Comparison of ENCODE assay signal across 8 mouse cellular contexts in the genomic region with DNA sequence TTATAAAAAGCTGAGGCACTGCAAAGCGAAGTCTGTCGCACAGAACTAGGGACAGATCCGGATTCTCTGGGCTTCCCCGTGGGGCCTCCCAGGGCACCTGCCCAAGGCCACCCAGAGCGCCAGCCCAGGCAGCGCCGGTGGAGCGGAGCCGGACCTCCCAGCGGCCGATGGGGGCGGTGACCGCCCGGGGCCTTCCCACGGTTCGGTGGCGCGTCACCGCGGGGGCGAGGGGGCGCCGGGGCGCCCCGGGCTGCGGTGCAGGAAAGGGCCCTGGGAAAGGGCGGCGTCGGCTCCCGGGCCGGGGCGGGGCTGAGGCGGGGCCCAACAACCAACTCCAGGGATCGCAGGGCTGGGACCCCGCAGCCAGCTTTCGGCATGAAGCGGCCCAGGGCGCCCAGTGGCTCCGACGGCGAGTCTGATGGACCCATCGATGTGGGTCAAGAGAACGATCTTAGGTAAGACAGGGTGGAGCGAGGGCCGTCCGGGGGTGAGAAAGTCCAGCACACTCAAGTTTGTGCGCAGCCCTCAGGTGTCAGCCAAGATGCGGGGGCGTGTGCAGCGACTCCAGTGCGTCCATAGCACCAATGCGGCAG. TPM values are rescaled to one million over a fixed set of nuclear protein-coding genes. Genes with fewer than 3 reads are reported as not detected.
DNase-seq lines count a peak whose midpoint lies in the region; ATAC-seq and TF ChIP-seq lines count a peak whose summit lies in the region.

TSS of gene Heyl (plus strand) at position 65 of the 593 bp plus-strand sequence.

- no peak within 1 kb of the TSS for H3K27ac ChIP-seq in embryonic facial prominence, embryonic 11.5 days (replicated peaks; ENCODE audit: low read depth, low read length)
- H3K27ac ChIP-seq in heart, embryonic 12.5 days (ENCODE audit: poor library complexity, severe bottlenecking), result no peak within 1 kb of the TSS
- H3K27ac ChIP-seq in lung, embryonic 16.5 days (ENCODE audit: low read length), result no peak within 1 kb of the TSS; the same call in 1 of the 2 replicates
- no peak within 1 kb of the TSS for H3K27ac ChIP-seq in small intestine, adult 2 months (ENCODE audit: insufficient read depth, low read depth, low read length)

- POLR2A ChIA-PET in Patski (lab: Charles Lee), result no interaction called here

- peak within 1 kb of the TSS; percentile 40; the same call in 1 of the 2 replicates for H3K9ac ChIP-seq in embryonic facial prominence, embryonic 11.5 days (replicated peaks; ENCODE audit: low read length)
- peak within 1 kb of the TSS; percentile 77 for H3K9ac ChIP-seq in heart, embryonic 12.5 days
- peak within 1 kb of the TSS; percentile 64 for H3K9ac ChIP-seq in lung, embryonic 16.5 days (ENCODE audit: low read length)

- H3K4me2 ChIP-seq in embryonic facial prominence, embryonic 11.5 days (ENCODE audit: low read depth, low read length), result peak within 1 kb of the TSS; percentile 82
- peak within 1 kb of the TSS; percentile 97 for H3K4me2 ChIP-seq in heart, embryonic 12.5 days
- peak within 1 kb of the TSS; percentile 82 for H3K4me2 ChIP-seq in lung, embryonic 16.5 days (ENCODE audit: low read depth, low read length)

- 3% methylated on average over 52 of the region's 52 CpGs for WGBS in embryonic facial prominence, embryonic 11.5 days
- WGBS in heart, embryonic 12.5 days, result 3% methylated on average over 49 of the region's 52 CpGs
- WGBS in lung, embryonic 16.5 days, result 2% methylated on average over 49 of the region's 52 CpGs
- WGBS in small intestine, adult 2 months, result 3% methylated on average over 52 of the region's 52 CpGs

- no peaks in the 10 kb centered on the region for H3K9me3 ChIP-seq in embryonic facial prominence, embryonic 11.5 days (replicated peaks; ENCODE audit: control insufficient read depth, low read length)
- H3K9me3 ChIP-seq in heart, embryonic 12.5 days (replicated peaks), result no peaks in the 10 kb centered on the region
- no peaks in the 10 kb centered on the region for H3K9me3 ChIP-seq in lung, embryonic 16.5 days (ENCODE audit: control insufficient read depth, low read length)

- H3K4me3 ChIP-seq in embryonic facial prominence, embryonic 11.5 days (ENCODE audit: low read depth, low read length), result peak within 1 kb of the TSS; percentile 34
- peak within 1 kb of the TSS; percentile 61 for H3K4me3 ChIP-seq in heart, embryonic 12.5 days
- H3K4me3 ChIP-seq in lung, embryonic 16.5 days (ENCODE audit: low read length), result peak within 1 kb of the TSS; percentile 52
- H3K4me3 ChIP-seq in small intestine, adult 2 months (ENCODE audit: low read depth, low read length), result peak within 1 kb of the TSS; percentile 52

- no peaks in the 10 kb centered on the region for H3K36me3 ChIP-seq in embryonic facial prominence, embryonic 11.5 days (replicated peaks; ENCODE audit: control insufficient read depth, insufficient read depth, low read depth, low read length)
- no peaks in the 10 kb centered on the region for H3K36me3 ChIP-seq in heart, embryonic 12.5 days
- H3K36me3 ChIP-seq in lung, embryonic 16.5 days (ENCODE audit: control insufficient read depth, insufficient read depth, low read length), result no peaks in the 10 kb centered on the region
- H3K36me3 ChIP-seq in small intestine, adult 2 months (ENCODE audit: control insufficient read depth, insufficient read depth, low read length), result no peaks in the 10 kb centered on the region

- no peak for TF ChIP-seq CTCF in Patski (IDR thresholded peaks at IDR 0.05)
- no peak for TF ChIP-seq CTCF in small intestine, adult 2 months (IDR thresholded peaks at IDR 0.05; ENCODE audit: extremely low read depth, insufficient read length, insufficient replicate concordance, low read depth, low read length)

- TF ChIP-seq POLR2A in small intestine, adult 2 months (IDR thresholded peaks at IDR 0.05; ENCODE audit: low read depth, low read length), result no peak

- ATAC-seq in Patski, result peak; percentile 72
- peak; percentile 62; the same call in 1 of the 2 replicates for ATAC-seq in embryonic facial prominence, embryonic 11.5 days (replicated peaks; ENCODE audit: insufficient number of reproducible peaks, low FRiP score, low TSS enrichment, low read depth)
- ATAC-seq in heart, embryonic 12.5 days (ENCODE audit: insufficient number of reproducible peaks, low FRiP score), result peak; percentile 34
- peak; percentile 74 for ATAC-seq in lung, embryonic 16.5 days (ENCODE audit: low read depth)
- no peak for ATAC-seq in frontal cortex, adult (ENCODE audit: low TSS enrichment)

- H3K4me1 ChIP-seq in embryonic facial prominence, embryonic 11.5 days (ENCODE audit: control insufficient read depth, insufficient read depth, low read length), result peaks cover 10% of the 10 kb centered on the region
- H3K4me1 ChIP-seq in heart, embryonic 12.5 days (replicated peaks), result peaks cover 46% of the 10 kb centered on the region
- H3K4me1 ChIP-seq in lung, embryonic 16.5 days (replicated peaks; ENCODE audit: control insufficient read depth, insufficient read depth, low read length), result peaks cover 18% of the 10 kb centered on the region
- H3K4me1 ChIP-seq in small intestine, adult 2 months (ENCODE audit: control insufficient read depth, insufficient read depth, insufficient read length, low read length), result no peaks in the 10 kb centered on the region

- in situ Hi-C loops in Patski (cut with MboI; ENCODE audit: low pct_unique_long_range_greater_than_20kb), result no loop called here

- CTCF ChIA-PET in Patski (lab: Charles Lee), result no interaction called here

- no peak for DNase-seq in Patski (ENCODE audit: low read depth, low spot score)
- DNase-seq in embryonic facial prominence, embryonic 11.5 days (ENCODE audit: low spot score), result peak; percentile 45
- DNase-seq in kidney, adult 9 months, result peak; percentile 69
- DNase-seq in left cerebral cortex, adult 8-10 months (ENCODE audit: low spot score in 2 of 2), result no peak

- peaks cover 32% of the 10 kb centered on the region for H3K27me3 ChIP-seq in Patski
- H3K27me3 ChIP-seq in embryonic facial prominence, embryonic 11.5 days (ENCODE audit: control insufficient read depth, insufficient read depth, low read length), result peaks cover 12% of the 10 kb centered on the region; the same call in 1 of the 2 replicates
- H3K27me3 ChIP-seq in heart, embryonic 12.5 days (replicated peaks), result peaks cover 21% of the 10 kb centered on the region; the same call in 1 of the 2 replicates
- peaks cover 23% of the 10 kb centered on the region for H3K27me3 ChIP-seq in lung, embryonic 16.5 days (ENCODE audit: control insufficient read depth, insufficient read depth, low read depth, low read length)
- peaks cover 8% of the 10 kb centered on the region for H3K27me3 ChIP-seq in small intestine, adult 2 months (ENCODE audit: control insufficient read depth, insufficient read depth, low read length)

RNA-seq across cellular contexts. Expression of gene Heyl, which starts in this region (rescaled TPM):
- polyA plus RNA-seq in Patski (2021), result not detected
- 8.0 and 8.1 TPM in 2 replicates for polyA plus RNA-seq in embryonic facial prominence, embryonic 11.5 days (2014; fragmentation: Nextera tagmentation; extraction: Ambion mirVana)
- polyA plus RNA-seq in heart, embryonic 12.5 days (2016; fragmentation: Nextera tagmentation; extraction: Ambion mirVana), result 6.8 and 7.3 TPM in 2 replicates
- 26.2 and 31.8 TPM in 2 replicates for polyA plus RNA-seq in lung, embryonic 16.5 days (2015; fragmentation: Nextera tagmentation; extraction: Ambion mirVana)
- polyA plus RNA-seq in small intestine, adult 2 months (2012; rRNA removed), result 1.3 TPM in 2 replicates
- total RNA-seq in left cerebral cortex, adult 8-10 months (2022), result 1 to 10 TPM; 3.9 to 6.5 (median 5.9) TPM

Comparison
In these comparisons a context has a peak if more than half of its experiments do, and no peak if none do; other contexts are left out.
1. Peak in ATAC-seq in Patski; RNA of the gene not detected or under 1 TPM.
2. DNase-seq: peak in embryonic facial prominence, embryonic 11.5 days (single experiment) and kidney, adult 9 months (single experiment); none in Patski (single experiment) and left cerebral cortex, adult 8-10 months (0 of 2).
3. Peak in every context shown above with its lines, with median percentiles within 50 percentile points of each other: H3K4me2 ChIP-seq, H3K4me3 ChIP-seq and H3K9ac ChIP-seq.